Mouse (Mus musculus) heart, embryonic 16.5 days (tissue): ENCODE results near the gene Ppfibp2. TPM values are rescaled to one million over a fixed set of nuclear protein-coding genes. Genes with fewer than 3 reads are reported as not detected.

Source experiments
- ATAC-seq: fragments of 200-750 bp; cut with Nextera tagmentation; replicated peaks from 2 replicates; pipeline ENCODE4 v1.8.0; 2017; ENCODE audit warnings: moderate number of reproducible peaks; ENCODE audit not compliant: insufficient read depth, low FRiP score; ENCODE audit errors: extremely low read depth
- H3K27ac ChIP-seq: fragments of 300-500 bp; sonication (generic); 2 replicates; pipeline ENCODE4 v1.5.1; 2014; ENCODE audit warnings: mild to moderate bottlenecking, low read length, control low read depth, moderate library complexity
- H3K27me3 ChIP-seq: fragments of 300-500 bp; sonication (generic); 2 replicates; pipeline ENCODE4 v1.6.1; 2014; ENCODE audit warnings: low read length, mixed read lengths; ENCODE audit not compliant: control insufficient read depth, insufficient read depth
- H3K36me3 ChIP-seq: fragments of 300-500 bp; sonication (generic); 2 replicates; pipeline ENCODE4 v1.6.1; 2014; ENCODE audit not compliant: control insufficient read depth, insufficient read depth
- H3K4me1 ChIP-seq: fragments of 300-500 bp; sonication (generic); 2 replicates; pipeline ENCODE4 v1.6.1; 2014; ENCODE audit warnings: low read length, mixed read lengths; ENCODE audit not compliant: control insufficient read depth, insufficient read depth
- H3K4me2 ChIP-seq: fragments of 300-500 bp; sonication (generic); 2 replicates; pipeline ENCODE4 v1.6.1; 2014; ENCODE audit warnings: low read depth, mild to moderate bottlenecking, control low read depth, low read length
- H3K4me3 ChIP-seq: fragments of 300-500 bp; sonication (generic); 2 replicates; pipeline ENCODE4 v1.5.1; 2014; ENCODE audit warnings: mild to moderate bottlenecking, control low read depth, low read length
- H3K9ac ChIP-seq: fragments of 300-500 bp; sonication (generic); 2 replicates; pipeline ENCODE4 v1.6.1; 2014; ENCODE audit warnings: low read length, control low read depth
- H3K9me3 ChIP-seq: fragments of 300-500 bp; sonication (generic); replicated peaks from 2 replicates; pipeline ENCODE4 v1.6.1; 2016; ENCODE audit warnings: low read length; ENCODE audit not compliant: control insufficient read depth
- WGBS: fragments of 180-500 bp; shearing (Covaris S2); extraction: QIAGEN DNeasy Blood & Tissue Kit; methylation state at CpG from one replicate; pipeline ENCODE4 v1.1.7; 2014; 5-methylcytosine and 5-hydroxymethylcytosine counted together
- polyA plus RNA-seq: library from polyadenylated mRNA; unstranded; fragments of >200 nt; fragmentation: Nextera tagmentation; extraction: Ambion mirVana; gene quantifications from 2 replicates; pipeline ENCODE4 v1.2.1, GENCODE M21; 2015

Gene Ppfibp2
- 5.6 and 5.9 TPM in 2 replicates for polyA plus RNA-seq

DNA sequence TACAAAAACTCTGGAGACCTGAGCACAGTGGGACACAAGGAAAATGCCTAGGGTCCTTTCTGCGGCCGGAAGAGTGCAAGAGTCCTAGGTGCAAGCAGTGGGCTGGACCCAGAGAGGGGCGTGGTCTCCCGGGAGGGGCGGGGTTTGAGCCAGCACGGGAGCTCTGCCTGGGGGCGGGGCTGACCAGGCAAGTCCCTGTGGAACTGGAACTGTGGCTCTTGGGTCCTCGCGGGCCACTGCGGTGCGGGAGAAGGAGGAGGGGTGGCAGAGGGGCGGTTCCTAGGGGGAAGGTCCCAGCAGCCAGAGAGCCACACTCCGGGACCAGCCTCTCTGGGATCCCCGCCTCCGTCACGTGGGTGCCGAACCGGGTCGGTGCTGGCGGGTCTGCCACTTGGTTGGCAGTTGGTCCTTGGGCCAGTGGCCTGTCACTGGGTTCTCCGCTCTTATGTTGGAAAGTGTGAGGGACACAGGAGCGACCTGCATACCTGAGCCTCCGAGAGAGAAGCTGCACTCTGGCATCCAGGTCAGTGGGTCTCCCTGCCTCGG lies at the start of gene Ppfibp2:
Gene Ppfibp2, plus strand, starts transcription at position 351 of the 546 bp plus-strand sequence.
- ATAC-seq = peak; percentile 94
- Histone ChIP-seq H3K4me2 (peak within 1 kb of the TSS; percentile 78), H3K27ac (0 out of 2 replicates have a peak within 1 kb of the TSS, but pooled peaks have one; percentile 11), H3K27me3 (no peaks in the 10 kb centered on the region), H3K36me3 (no peaks in the 10 kb centered on the region), H3K4me3 (peak within 1 kb of the TSS; percentile 61), H3K9ac (peak within 1 kb of the TSS; percentile 68), H3K9me3 (no peaks in the 10 kb centered on the region), H3K4me1 (peaks cover 2% of the 10 kb centered on the region; the same call in 1 of the 2 replicates)
- under 1% methylated on average over 23 of the region's 24 CpGs for WGBS

DNA sequence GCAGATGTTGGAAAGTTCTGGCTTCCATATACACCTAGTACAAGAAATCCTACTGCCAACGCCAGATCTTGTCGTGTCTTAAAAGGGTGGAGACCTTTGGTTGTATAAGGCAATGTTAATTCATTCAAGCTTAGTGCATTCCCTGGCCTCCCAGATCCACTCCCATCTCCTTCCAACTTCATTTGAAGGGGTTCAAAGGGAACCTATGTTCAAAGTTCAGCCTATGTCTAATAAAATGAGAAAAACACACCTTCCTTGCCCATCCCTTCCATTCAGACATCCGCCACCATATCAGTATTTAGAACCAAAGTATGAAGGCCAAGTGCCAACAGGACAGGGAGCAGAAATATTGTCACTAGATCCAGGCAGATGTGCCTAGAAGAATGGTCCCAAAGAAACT lies 47.1 kb upstream of the Ppfibp2 start:
- no peak overlapping the region for H3K4me2 ChIP-seq
- no peaks in the 10 kb centered on the region for H3K36me3 ChIP-seq
- no peak overlapping the region for H3K27ac ChIP-seq
- no peak for ATAC-seq
- H3K9ac ChIP-seq = no peak overlapping the region
- H3K9me3 ChIP-seq = no peaks in the 10 kb centered on the region
- WGBS = 78% methylated on average over 3 of the region's 3 CpGs
- no peaks in the 10 kb centered on the region for H3K4me1 ChIP-seq
- no peak overlapping the region for H3K4me3 ChIP-seq
- no peaks in the 10 kb centered on the region for H3K27me3 ChIP-seq

DNA sequence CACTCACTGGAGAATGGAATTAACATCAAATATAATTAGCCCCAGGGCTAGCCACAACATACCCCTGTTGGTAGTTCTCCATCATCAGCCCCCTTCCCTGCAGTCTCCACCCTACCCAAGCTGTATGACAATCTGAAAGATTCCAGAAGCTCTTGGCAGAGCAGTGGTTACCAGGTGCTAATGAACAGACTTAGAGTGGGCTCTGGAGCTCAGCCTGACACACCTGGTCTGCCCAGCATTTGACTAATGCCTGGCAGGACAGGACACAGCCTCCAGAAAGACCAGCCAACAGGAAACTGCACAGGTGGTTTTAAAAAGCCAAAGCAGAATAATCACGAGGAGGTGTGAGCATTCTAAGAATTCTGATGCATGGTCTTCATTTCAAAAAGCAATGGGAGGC lies 41.5 kb upstream of the Ppfibp2 start:
- no peaks in the 10 kb centered on the region for H3K4me1 ChIP-seq
- no peak for ATAC-seq
- H3K4me2 ChIP-seq = no peak overlapping the region
- H3K9me3 ChIP-seq = no peaks in the 10 kb centered on the region
- H3K36me3 ChIP-seq = no peaks in the 10 kb centered on the region
- WGBS = 73% methylated on average over 1 of the region's 1 CpGs
- no peak overlapping the region for H3K27ac ChIP-seq
- H3K27me3 ChIP-seq = no peaks in the 10 kb centered on the region
- no peak overlapping the region for H3K9ac ChIP-seq
- H3K4me3 ChIP-seq = no peak overlapping the region

- Histone ChIP-seq H3K27me3 (no peaks in the 10 kb centered on the region), H3K4me2 (no peak overlapping the region), H3K36me3 (no peaks in the 10 kb centered on the region), H3K4me3 (no peak overlapping the region), H3K9ac (no peak overlapping the region), H3K27ac (no peak overlapping the region), H3K4me1 (no peaks in the 10 kb centered on the region), H3K9me3 (no peaks in the 10 kb centered on the region)
- no peak for ATAC-seq
- 79% methylated on average over 3 of the region's 3 CpGs for WGBS
Measured at GRCm38 (mm10) chr7:107555906-107556305, 39.1 kb upstream of the Ppfibp2 start.

GRCm38 (mm10) chr7:107560675-107561074 lies 34.3 kb upstream of the Ppfibp2 start:
- H3K27me3 ChIP-seq = no peaks in the 10 kb centered on the region
- H3K36me3 ChIP-seq = no peaks in the 10 kb centered on the region
- WGBS = 70% methylated on average over 2 of the region's 2 CpGs
- no peak overlapping the region for H3K4me3 ChIP-seq
- no peak overlapping the region for H3K27ac ChIP-seq
- H3K9ac ChIP-seq = no peak overlapping the region
- H3K4me1 ChIP-seq = no peaks in the 10 kb centered on the region
- ATAC-seq = no peak
- no peak overlapping the region for H3K4me2 ChIP-seq
- H3K9me3 ChIP-seq = no peaks in the 10 kb centered on the region

DNA sequence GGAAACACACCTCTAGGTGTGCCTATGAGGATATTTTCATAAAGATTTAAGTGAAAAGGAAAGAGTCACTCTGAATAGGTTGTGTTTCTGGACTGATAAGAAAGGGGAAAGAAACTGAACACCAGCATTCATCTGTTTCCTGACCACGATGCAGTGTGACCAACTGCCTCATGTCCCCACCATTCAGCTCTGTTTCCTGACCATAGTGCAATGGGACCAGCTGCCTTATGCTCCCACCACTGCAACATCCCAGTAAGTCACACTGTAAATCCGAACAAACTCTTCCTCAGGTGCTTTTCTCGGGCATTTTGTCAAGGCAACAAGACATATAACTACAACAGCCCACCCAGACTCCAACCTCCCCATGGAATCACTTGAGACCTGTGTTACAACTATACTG lies 33.4 kb upstream of the Ppfibp2 start:
- H3K4me2 ChIP-seq = no peak overlapping the region
- no peaks in the 10 kb centered on the region for H3K9me3 ChIP-seq
- ATAC-seq = no peak
- no peaks in the 10 kb centered on the region for H3K36me3 ChIP-seq
- H3K9ac ChIP-seq = no peak overlapping the region
- H3K27me3 ChIP-seq = no peaks in the 10 kb centered on the region
- no peak overlapping the region for H3K4me3 ChIP-seq
- WGBS = 57% methylated on average over 3 of the region's 3 CpGs
- no peaks in the 10 kb centered on the region for H3K4me1 ChIP-seq
- H3K27ac ChIP-seq = no peak overlapping the region

GRCm38 (mm10) chr7:107563727-107564126 lies 31.3 kb upstream of the Ppfibp2 start:
- no peaks in the 10 kb centered on the region for H3K4me1 ChIP-seq
- H3K9ac ChIP-seq = no peak overlapping the region
- no peaks in the 10 kb centered on the region for H3K36me3 ChIP-seq
- H3K27ac ChIP-seq = no peak overlapping the region
- no peak for ATAC-seq
- H3K4me2 ChIP-seq = no peak overlapping the region
- 55% methylated on average over 2 of the region's 2 CpGs for WGBS
- H3K9me3 ChIP-seq = no peaks in the 10 kb centered on the region
- no peak overlapping the region for H3K4me3 ChIP-seq
- no peaks in the 10 kb centered on the region for H3K27me3 ChIP-seq

- Histone ChIP-seq H3K27me3 (no peaks in the 10 kb centered on the region), H3K27ac (peak within 1 kb of the TSS; percentile 64), H3K9me3 (0 out of 2 replicates have a peak, but pooled peaks cover 3% of the 10 kb centered on the region), H3K4me1 (no peaks in the 10 kb centered on the region), H3K4me3 (peak within 1 kb of the TSS; percentile 36), H3K4me2 (peak within 1 kb of the TSS; percentile 44), H3K9ac (no peak within 1 kb of the TSS), H3K36me3 (no peaks in the 10 kb centered on the region)
- 44% methylated on average over 7 of the region's 7 CpGs for WGBS
- ATAC-seq = peak; percentile 76
Measured at GRCm38 (mm10) chr7:107567261-107567671, 27.7 kb upstream of the Ppfibp2 start, which contains the start of gene Olfml1. Gene Olfml1, plus strand, starts transcription at chr7:107567446.

GRCm38 (mm10) chr7:107567674-107568073 lies 27.3 kb upstream of the Ppfibp2 start:
- Histone ChIP-seq H3K4me1 (no peaks in the 10 kb centered on the region), H3K4me2 (peak overlapping the region; percentile 29), H3K36me3 (no peaks in the 10 kb centered on the region), H3K27me3 (no peaks in the 10 kb centered on the region), H3K9ac (no peak overlapping the region), H3K27ac (peak overlapping the region; percentile 64), H3K9me3 (0 out of 2 replicates have a peak, but pooled peaks cover 3% of the 10 kb centered on the region), H3K4me3 (peak overlapping the region; percentile 36)
- no peak for ATAC-seq
- WGBS = 61% methylated on average over 5 of the region's 5 CpGs
